Mouse (Mus musculus) adrenal gland, adult 18-20 months (tissue): ENCODE measurements at regions not wholly inside any gene's neighbourhood (a gene's known extent, or its start where the extent isn't known, plus 50 kb on each side); places are given as distances from the start of the nearest gene placed in this dataset.
A peak's percentile ranks its signal among the peaks of the same experiment; 100 is the strongest.
"Not testable (repeated sequence)": the region's sequence is repeated elsewhere in the genome, so short reads cannot be mapped to it uniquely, and the experiment has no call there.

Source experiments
- DNase-seq, 2 experiments: peaks; one replicate each; pipeline ENCODE4 v3.0.0; 2021 to 2022; ENCODE audit warnings: low spot score in 2 of 2

DNA sequence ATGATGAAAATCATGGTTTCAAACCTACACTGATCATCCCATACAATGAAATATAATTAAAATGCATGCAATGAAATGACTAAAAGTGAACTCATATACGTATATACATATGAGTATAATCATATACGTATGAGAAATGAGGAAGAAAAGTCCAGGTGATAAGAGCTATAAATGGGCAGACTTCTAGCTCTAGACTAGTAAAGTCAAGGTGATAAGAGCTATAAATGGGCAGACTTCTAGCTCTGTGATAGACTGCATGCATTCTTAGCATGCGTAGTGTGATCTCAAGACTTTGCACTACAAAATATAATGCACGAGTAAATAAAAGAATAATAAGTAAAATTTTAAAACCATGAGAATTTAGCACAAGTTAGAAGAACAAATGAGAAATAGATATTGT is 606.2 kb upstream of the Gpc5 start:
- DNase-seq, result no peak

DNA sequence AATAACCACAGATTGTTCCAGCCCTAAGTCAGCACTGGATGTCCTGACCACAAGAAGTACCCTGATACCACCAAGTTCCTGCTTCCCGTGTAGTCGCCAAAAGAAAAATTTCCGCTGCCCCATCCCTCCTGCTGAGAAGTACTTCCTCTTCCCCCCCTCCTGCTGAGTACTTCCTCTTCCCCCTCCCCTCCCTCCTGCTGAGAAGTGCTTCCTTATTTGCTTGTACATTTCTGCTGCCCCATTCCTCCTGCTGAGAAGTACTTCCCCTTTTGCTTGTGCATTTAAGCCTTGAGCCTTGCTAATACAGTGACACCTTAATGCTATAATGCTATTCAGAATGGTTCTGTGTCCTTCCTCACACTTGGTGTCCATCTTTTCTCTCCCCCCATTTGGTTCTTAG is 598.6 kb upstream of the Gpc5 start:
- not testable (repeated sequence) for DNase-seq

DNA sequence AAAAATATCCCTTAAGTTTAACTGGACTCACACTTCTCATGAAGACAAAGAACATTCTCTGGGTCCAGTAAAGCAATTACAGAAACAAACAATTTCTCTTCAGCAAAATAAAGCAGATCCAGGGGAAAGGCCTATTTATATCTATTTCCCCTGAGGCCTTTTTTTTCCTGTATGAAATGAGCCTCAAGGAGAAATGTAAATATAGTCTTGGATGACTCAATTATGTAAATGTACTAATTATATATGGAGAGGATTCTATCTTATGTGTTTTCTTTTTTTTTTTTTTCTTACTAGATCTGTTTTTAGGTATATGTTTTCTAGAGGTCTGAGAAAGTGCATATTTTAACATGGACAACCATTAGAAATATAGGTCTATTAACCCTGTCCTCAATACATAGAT is 587.0 kb upstream of the Gpc5 start:
- DNase-seq, result no peak

DNA sequence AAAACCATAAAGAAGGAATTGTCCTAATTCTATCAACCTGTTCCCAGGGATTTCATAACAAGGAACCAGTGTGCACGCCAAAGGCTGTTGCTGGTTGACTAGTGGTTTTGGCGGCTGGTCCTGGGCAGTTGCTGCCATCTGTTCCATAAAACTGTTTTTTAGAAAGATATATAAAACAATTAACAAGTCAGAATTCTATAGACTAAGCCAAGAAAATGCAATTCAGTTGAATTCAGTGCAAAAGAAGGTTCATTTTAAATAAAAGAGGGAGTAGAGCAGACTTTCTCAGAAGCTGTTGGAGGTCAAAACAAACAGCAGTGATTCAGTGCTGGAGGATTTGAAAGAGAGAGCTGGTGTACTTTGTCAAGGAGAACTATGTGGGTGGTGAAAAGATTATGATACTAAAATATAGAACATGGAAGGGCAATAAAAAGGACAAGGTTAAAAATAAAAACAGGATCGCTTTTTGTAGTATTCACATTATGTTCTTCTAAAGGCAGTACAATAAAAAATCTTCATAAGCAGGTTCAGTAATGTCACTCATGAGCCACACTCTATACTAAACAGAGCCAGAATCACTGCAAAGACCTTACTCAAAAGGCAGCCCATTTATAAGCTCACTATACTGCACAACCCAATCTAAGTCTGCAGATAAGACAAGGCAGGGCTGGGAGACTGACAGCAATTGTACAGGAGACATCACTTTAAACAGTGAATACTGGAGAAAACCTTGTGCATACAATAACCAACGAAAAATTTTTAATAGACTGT is 543.9 kb upstream of the Gpc5 start:
- no peak for DNase-seq

DNA sequence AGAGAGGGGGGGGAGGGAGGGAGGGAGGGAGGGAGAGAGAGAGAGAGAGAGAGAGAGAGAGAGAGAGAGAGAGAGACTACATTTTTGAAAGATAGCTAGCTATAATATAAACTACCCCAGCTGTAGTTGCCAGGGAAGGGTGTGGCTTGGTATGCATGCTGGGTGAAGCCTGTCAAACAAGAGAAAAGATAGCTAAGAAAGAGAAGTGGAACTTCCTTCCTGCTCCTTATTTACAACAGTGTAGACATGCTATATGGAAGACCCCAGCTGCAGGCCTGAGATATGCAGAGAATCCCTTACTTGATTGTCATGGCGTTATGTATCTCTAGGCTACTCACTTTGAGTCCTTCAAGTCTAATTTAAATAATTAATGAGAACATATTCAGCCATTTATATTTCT is 542.9 kb upstream of the Gpc5 start:
- DNase-seq, result no peak

DNA sequence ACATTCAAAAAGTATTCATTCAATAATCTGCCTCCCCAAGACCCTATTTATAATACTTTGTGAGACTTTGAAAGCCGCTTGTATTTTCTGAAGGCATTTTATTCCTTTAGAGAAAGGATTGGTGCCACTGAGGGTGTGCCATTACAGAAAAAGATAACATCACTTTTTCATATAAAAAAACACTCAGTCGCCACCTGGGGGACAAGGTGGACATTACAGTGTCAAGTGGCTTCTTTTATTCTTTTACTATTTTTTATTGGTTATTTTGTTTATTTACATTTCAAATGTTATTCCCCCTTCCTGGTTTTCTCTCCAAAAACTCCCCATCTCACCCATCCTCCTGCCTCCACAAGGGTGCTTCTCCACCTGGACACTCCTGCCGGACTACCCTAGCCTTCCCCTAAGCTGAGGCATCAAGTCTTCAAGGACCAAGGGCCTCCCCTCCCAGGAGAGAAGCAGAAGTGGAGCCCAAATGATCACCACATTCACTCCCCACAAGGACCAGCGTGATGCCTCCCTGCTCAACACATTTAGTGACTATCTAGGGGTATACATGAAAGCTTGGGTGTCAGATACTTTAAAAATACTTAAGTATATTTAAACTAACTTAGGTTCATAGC is 525.5 kb upstream of the Gpc5 start:
- no peak for DNase-seq

DNA sequence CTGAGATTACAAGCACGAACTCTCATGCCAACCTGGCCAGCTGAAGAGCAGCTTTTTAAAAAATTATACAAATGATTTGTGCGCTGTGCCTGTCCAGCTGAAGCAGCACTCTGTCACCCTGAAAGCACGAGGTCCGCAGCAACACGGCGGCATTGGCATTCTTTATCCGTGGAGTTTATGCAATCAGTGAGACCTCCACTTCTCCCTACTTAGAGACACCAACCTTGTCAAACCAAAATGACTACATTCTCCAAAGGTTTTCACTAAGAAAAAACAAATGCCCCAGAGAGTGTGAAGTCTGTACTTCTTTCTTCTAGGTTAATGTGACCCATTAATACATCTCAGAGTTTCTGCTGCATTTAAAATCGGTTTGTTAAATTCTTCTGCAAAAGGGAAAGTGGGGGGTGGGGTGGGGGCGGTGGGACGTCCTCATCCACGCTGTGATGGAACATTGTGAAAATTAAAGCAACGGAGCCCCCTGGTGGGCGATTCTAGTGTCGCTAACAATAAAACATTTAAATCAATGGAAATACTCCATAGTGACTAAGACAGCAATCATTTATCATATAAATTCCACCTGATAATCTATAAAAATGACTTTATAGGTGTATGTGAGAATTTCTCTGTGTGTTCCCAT is 524.2 kb upstream of the Gpc5 start:
- peak in 1 of 2 experiments; percentile 32 for DNase-seq

DNA sequence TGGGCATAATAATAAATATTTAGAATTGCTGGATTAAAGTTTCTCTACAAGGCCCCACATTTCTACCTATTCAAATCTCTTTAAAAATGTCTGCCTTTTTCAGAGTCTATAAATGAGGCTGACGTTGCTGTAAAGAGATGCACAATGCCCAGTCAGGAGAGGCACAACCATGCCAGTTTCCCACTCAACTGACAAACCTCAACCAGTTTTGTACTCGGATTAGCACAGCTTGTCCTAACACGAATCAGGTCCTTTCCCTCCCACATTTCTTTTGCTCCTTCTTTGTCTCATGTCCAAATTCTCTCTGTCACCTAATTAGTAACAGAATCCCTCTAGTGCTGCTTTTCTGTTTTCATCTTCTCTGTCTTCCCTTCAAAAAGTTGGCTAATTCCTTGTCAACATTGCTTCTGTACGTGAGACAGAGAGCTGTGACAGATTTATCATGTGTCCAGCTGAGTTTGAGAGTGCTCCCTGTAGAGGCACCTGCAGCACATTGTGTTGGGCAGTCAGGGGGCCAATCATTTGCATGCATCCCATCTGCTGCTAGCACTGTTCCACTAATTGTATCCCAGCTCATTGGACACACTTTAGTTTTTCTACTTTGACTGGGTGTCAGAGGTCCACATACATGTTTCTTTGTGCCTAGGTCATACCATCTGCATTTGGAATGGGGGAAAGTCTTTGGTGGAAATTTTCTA is 504.5 kb upstream of the Gpc5 start:
- no peak for DNase-seq

DNA sequence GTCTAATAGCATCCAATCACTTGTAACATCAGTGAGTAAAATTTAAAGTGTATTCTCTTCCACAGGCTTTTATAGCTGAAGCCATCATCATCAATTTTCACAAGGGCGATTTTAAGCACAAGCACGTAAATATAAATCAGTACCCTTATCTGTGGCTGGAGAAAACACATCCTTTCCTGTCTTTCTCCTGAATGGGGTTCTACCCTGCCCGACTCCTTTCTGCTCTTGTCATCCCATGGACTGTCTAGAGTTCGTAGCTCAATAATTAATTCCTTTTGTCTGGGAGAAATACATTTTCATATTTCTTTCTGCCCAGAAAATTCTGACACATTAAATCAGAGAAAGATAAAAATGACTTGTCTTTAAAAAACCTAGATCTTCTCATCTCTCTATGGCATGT is 482.7 kb upstream of the Gpc5 start:
- no peak for DNase-seq

DNA sequence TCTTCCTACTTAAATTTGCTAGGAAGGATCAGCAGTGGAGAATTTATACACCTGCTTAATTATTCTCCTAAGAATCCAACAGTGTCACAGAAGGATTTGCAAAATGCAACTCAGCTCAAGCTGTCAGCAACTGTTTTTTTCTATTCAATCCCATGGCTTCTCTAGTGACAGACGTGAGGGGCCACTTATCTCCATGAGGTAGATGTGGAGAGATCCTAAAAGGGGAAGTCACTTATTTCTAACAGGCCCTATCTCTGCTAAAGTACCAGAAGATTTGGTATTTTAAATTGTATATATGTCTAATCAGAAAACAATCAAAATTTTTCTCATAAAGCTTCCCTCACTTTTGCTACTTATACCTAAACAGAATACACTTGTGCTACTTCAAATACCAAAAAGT is 479.6 kb upstream of the Gpc5 start:
- DNase-seq, result no peak

DNA sequence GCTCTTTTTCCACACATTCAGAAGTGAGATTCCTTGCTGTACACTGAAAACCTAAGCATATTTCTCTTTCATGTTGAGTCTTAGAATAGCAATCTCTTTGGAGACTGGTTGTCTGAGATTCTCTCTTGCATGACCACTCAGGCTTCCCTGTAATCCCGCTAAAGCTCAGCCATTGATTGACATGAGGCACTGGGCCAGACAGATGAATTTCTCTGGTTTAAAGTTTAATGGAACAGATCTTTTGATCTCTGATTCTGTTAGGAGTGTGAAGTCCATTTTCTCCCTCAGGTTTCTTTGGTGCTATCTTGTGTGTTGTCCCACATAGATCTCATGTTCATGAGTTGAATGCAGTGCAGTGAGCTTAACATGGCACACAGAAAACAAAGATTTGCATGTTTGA is 435.4 kb upstream of the Gpc5 start:
- no peak for DNase-seq

DNA sequence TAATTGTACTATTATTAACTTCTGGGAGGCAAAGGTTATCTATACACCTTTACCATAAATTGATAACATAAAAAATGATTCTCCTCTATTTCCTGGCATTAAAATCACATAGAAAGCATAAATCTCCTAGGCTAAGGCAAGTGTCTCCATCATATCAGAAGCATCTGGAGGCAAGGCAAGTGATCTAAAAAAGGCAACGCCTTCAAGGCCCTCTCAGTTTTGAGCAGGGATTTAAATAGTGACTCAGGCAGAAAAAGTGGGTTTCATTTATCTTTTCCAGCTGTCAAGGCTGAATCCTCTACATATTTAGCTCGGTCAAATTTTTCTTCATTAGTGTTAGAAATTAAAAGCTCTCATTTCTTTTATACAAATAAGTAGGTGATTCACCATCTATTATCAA is 430.0 kb upstream of the Gpc5 start:
- DNase-seq, result no peak

DNA sequence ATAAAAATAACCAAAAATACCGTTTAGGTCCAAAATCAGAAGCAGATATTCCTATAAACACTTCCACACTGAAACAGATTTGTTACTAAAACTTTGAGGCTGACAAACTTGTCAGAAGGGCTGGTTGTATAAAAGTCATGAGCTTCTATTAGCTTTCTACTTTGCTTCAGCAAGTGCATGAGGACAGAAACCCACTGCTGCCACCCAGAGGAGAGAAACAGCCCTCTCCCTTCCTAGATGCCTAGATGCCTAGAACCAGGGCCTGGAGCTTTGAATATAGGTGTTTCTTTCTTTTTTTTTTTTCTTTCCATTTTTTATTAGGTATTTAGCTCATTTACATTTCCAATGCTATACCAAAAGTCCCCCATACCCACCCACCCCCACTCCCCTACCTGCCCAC is 406.9 kb upstream of the Gpc5 start:
- DNase-seq, result no peak

DNA sequence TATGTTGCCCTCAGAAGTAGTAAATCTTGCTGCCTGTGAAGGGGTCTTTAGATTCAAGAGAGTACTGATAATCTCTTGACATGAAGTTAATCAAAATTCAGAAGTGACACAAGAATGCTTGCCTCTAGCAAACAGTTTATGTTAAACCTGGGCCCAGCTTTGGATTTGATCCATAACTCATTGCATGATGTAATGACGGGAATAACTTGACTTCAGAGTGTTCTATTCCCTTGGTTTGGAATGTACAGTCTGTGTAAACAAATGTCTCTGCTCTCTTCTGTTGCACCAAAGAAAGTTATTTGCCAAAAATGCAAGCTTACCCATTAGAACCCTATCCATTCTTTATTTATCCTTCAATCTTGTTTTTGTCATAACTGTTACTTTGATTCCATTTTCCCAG is 397.1 kb upstream of the Gpc5 start:
- DNase-seq, result no peak

DNA sequence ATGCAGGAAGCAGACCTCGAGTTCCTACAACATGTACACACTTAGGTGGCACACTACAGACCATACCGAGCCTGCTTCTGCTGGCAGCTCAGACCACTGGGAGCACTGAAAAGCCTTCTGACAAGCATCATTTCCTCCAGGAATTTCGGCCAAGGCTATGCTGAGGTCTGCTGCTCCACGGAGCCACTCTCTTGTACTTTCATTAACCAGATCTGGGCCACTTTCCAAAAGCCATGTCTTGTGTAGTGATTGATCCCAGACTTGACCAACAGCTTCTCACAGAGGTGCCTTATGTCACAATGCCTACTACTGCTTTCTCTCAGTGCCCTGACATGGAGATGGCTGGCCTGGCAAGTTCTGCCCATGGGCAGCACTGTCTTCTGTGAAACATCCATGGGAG is 394.5 kb upstream of the Gpc5 start:
- DNase-seq, result no peak

DNA sequence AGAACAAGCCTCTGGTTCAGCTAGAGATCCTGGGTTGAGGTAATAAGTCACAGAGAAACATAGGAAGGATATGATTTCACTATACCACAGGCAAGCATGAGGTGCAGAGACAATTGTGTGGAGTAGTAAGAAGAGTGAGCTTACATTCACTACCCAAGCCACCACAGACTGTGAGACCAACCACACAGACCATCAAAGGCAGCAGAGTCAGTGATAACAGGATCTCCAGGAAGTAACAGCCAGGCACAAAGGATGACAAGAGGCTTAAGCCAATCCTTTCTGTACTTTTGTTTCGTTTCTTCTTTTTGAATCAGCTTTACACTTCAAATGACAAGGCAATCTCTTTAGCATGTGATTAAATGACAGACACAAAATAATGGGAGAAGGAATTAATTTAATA is 368.9 kb upstream of the Gpc5 start:
- no peak for DNase-seq

DNA sequence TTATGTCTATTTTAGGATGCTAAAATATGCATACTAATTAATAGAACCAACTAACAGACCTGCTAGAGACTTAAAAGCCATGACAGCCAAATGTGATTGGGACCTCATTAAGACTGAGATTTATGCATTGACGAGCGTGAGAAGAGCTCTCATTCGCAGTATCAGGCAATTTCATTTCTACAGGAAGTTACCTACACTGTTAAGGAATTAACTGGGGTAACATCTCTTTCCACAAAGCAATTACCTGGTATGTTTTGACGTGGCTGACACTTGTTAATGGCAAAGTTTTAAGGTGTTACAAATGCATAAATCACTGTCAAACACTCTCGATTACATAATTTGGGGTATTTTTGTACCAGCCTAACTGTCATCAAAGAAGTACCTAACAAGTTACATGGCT is 324.7 kb upstream of the Gpc5 start:
- no peak for DNase-seq

DNA sequence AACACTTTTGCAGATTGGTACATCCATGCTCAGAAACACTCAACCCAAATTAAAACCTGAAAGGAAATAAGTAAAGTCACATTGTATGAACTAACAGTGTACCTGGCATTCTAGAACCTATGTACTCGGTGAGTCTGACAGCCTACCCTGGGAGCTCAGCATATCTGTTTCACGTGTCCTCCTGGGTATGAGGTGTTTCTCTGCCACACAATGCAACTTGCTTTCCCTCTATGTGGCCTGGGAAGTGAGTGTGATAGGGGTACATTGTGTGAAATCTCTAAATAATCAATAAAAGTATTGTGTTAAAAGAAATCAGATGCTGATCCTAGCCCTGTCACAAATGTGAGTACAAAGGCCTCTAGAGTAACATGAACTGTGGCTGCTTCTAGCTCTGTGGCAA is 315.3 kb upstream of the Gpc5 start:
- no peak for DNase-seq

DNA sequence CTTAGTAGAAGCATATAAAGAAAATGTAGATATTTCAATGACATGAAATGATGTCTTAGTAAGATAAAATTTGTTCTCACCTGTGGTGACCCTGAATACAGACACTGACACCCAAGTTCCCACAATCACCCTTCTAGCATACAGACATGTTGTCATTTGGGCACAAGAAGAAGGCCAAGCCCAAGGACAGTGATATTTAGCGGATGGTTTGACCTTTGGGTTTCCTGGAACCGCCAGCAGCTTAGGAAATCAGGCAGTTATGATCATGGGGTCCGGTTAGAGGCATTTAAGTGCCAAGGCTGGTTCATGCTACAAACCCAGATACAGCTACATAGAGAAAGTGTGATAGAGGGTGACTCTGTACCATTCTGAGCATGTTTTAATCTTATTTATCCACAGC is 310.2 kb upstream of the Gpc5 start:
- peak in 1 of 2 experiments; percentile 18 for DNase-seq

DNA sequence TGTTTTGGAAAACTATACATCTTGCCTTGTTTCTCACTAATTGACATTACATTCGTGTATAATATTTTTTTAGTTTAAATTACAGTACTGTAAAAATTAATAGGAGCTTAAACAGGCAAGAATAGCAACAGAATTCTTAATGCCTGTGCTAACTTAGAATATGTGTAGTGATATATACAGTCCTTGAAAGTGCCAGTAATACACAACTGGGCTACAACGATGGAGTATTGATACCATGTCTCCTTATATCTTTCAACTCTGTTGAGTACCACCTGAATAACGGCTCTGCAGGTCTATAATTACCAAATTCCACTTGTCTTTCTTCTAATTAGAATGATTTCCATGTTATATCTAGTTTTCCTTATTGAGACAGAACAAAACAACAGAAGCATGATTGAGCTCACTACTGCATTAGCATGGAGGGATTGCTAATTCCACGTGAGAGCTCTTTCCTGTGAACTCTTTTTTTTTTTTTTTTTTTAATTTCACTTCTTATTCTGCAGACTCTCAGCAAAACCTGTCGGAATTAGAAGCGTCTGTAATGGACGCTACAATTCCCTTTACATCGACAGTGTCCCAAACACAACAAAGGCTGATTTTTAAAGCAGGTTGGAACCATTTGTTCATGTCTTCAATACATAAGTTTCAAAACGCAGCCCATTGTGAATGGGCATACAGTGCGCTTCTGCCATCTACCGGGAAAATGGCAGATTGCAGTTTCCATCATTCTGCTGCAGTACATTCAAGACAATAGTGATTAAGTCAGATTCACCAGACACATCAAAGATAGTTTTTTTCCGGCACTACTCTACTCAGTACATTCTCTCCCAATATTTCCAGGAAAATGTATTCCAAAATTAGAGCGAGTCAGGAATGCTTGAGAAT is 300.8 kb upstream of the Gpc5 start:
- DNase-seq, result peak; percentile 64 to 65

DNA sequence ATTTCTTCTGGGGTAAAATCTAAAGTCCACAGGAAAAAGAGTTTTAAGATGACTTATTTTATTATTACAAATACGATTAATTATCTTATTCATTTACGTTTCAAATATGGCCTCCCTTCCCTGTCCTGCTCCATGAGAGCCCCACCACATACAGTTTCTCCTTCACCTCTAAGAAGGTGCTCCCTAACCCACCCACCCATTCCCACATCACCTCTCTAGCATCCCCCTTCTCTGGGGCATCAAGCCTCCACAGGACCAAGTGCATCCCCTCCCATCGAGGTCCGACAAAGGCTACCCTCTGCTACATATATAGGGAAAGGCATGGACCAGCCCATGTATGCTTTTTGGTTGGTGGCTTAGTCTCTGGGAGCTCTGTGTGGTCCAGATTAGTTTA is 300.2 kb upstream of the Gpc5 start:
- no peak for DNase-seq
